Mouse (Mus musculus): ENCODE data around the gene Rffl. TPM values are rescaled to one million over a fixed set of nuclear protein-coding genes. Genes with fewer than 3 reads are reported as not detected.

Rffl gene
- polyA plus RNA-seq, 2 experiments, result 8.3 to 11.3 TPM

- Histone ChIP-seq H3K4me2 (replicated peaks; ENCODE audit: low read depth, low read length, severe bottlenecking) (no peak overlapping the region), H3K36me3 (ENCODE audit: control insufficient read depth, insufficient read depth, low read length) (no peaks in the 10 kb centered on the region), H3K9ac (ENCODE audit: low read depth, low read length, severe bottlenecking) (no peak overlapping the region), H3K9me3 (ENCODE audit: control insufficient read depth, low read length) (no peaks in the 10 kb centered on the region), H3K4me3 (replicated peaks; ENCODE audit: low read length) (no peak overlapping the region), H3K4me1 (ENCODE audit: control insufficient read depth, insufficient read depth, low read length) (peaks cover 6% of the 10 kb centered on the region), H3K27ac (replicated peaks; ENCODE audit: low read depth, low read length) (no peak overlapping the region), H3K27me3 (ENCODE audit: control insufficient read depth, insufficient read depth, low read length) (no peaks in the 10 kb centered on the region)
- 78% methylated on average over 5 of the region's 5 CpGs for WGBS
- no peak for TF ChIP-seq POLR2A (IDR thresholded peaks at IDR 0.05; ENCODE audit: borderline replicate concordance, extremely low read depth, insufficient read depth, insufficient read length)
- no peak for DNase-seq (ENCODE audit: low spot score)
- ATAC-seq (ENCODE audit: low FRiP score, low read depth), result no peak
These were observed 3.9 kb upstream of the Rffl start for GRCm38 (mm10) chr11:82874924-82875323.

- no peak for TF ChIP-seq POLR2A (IDR thresholded peaks at IDR 0.05; ENCODE audit: borderline replicate concordance, extremely low read depth, insufficient read depth, insufficient read length)
- Histone ChIP-seq H3K4me2 (replicated peaks; ENCODE audit: low read depth, low read length, severe bottlenecking) (peak overlapping the region; percentile 77), H3K9ac (ENCODE audit: low read depth, low read length, severe bottlenecking) (peak overlapping the region; percentile 70), H3K4me3 (replicated peaks; ENCODE audit: low read length) (peak overlapping the region; percentile 78), H3K36me3 (ENCODE audit: control insufficient read depth, insufficient read depth, low read length) (no peaks in the 10 kb centered on the region), H3K27ac (replicated peaks; ENCODE audit: low read depth, low read length) (peak overlapping the region; percentile 19; the same call in 1 of the 2 replicates), H3K27me3 (ENCODE audit: control insufficient read depth, insufficient read depth, low read length) (no peaks in the 10 kb centered on the region), H3K4me1 (ENCODE audit: control insufficient read depth, insufficient read depth, low read length) (peaks cover 7% of the 10 kb centered on the region), H3K9me3 (ENCODE audit: control insufficient read depth, low read length) (no peaks in the 10 kb centered on the region)
- DNase-seq (ENCODE audit: low spot score), result no peak
- ATAC-seq (ENCODE audit: low FRiP score, low read depth), result peak; percentile 48
- WGBS, result 3% methylated on average over 30 of the region's 36 CpGs
These were observed 608 bp downstream of the Rffl start for GRCm38 (mm10) chr11:82870173-82871030.

GRCm38 (mm10) chr11:82869506-82870172, 1.4 kb downstream of the Rffl start:
- H3K9ac ChIP-seq (ENCODE audit: low read depth, low read length, severe bottlenecking), result no peak overlapping the region

GRCm38 (mm10) chr11:82867956-82868355, 3.1 kb downstream of the Rffl start:
- Histone ChIP-seq H3K9me3 (ENCODE audit: control insufficient read depth, low read length) (no peaks in the 10 kb centered on the region), H3K4me1 (ENCODE audit: control insufficient read depth, insufficient read depth, low read length) (peaks cover 8% of the 10 kb centered on the region), H3K4me3 (replicated peaks; ENCODE audit: low read length) (no peak overlapping the region), H3K27ac (replicated peaks; ENCODE audit: low read depth, low read length) (no peak overlapping the region), H3K27me3 (ENCODE audit: control insufficient read depth, insufficient read depth, low read length) (no peaks in the 10 kb centered on the region), H3K9ac (ENCODE audit: low read depth, low read length, severe bottlenecking) (no peak overlapping the region), H3K4me2 (replicated peaks; ENCODE audit: low read depth, low read length, severe bottlenecking) (no peak overlapping the region), H3K36me3 (ENCODE audit: control insufficient read depth, insufficient read depth, low read length) (no peaks in the 10 kb centered on the region)
- DNase-seq (ENCODE audit: low spot score) (no peak), ATAC-seq (ENCODE audit: low FRiP score, low read depth) (no peak)
- no peak for TF ChIP-seq POLR2A (IDR thresholded peaks at IDR 0.05; ENCODE audit: borderline replicate concordance, extremely low read depth, insufficient read depth, insufficient read length)
- WGBS, result 66% methylated on average over 5 of the region's 5 CpGs

More at GRCm38 (mm10) chr11:82869506-82870172, 1.4 kb downstream of the Rffl start:
- Histone ChIP-seq H3K36me3 (ENCODE audit: control insufficient read depth, insufficient read depth, low read length) (no peaks in the 10 kb centered on the region), H3K4me1 (ENCODE audit: control insufficient read depth, insufficient read depth, low read length) (peaks cover 7% of the 10 kb centered on the region), H3K27ac (replicated peaks; ENCODE audit: low read depth, low read length) (no peak overlapping the region), H3K9me3 (ENCODE audit: control insufficient read depth, low read length) (no peaks in the 10 kb centered on the region), H3K4me3 (replicated peaks; ENCODE audit: low read length) (peak overlapping the region; percentile 78), H3K27me3 (ENCODE audit: control insufficient read depth, insufficient read depth, low read length) (no peaks in the 10 kb centered on the region), H3K4me2 (replicated peaks; ENCODE audit: low read depth, low read length, severe bottlenecking) (peak overlapping the region; percentile 77)
- 65% methylated on average over 9 of the region's 9 CpGs for WGBS
- no peak for TF ChIP-seq POLR2A (IDR thresholded peaks at IDR 0.05; ENCODE audit: borderline replicate concordance, extremely low read depth, insufficient read depth, insufficient read length)
- no peak for DNase-seq (ENCODE audit: low spot score)
- no peak for ATAC-seq (ENCODE audit: low FRiP score, low read depth)

- Histone ChIP-seq H3K4me2 (replicated peaks; ENCODE audit: low read depth, low read length, severe bottlenecking) (no peak overlapping the region), H3K27ac (replicated peaks; ENCODE audit: low read depth, low read length) (no peak overlapping the region), H3K9me3 (ENCODE audit: control insufficient read depth, low read length) (no peaks in the 10 kb centered on the region), H3K4me3 (replicated peaks; ENCODE audit: low read length) (no peak overlapping the region), H3K4me1 (ENCODE audit: control insufficient read depth, insufficient read depth, low read length) (peaks cover 10% of the 10 kb centered on the region), H3K36me3 (ENCODE audit: control insufficient read depth, insufficient read depth, low read length) (no peaks in the 10 kb centered on the region), H3K9ac (ENCODE audit: low read depth, low read length, severe bottlenecking) (no peak overlapping the region), H3K27me3 (ENCODE audit: control insufficient read depth, insufficient read depth, low read length) (no peaks in the 10 kb centered on the region)
- 29% methylated on average over 7 of the region's 7 CpGs for WGBS
- no peak for TF ChIP-seq POLR2A (IDR thresholded peaks at IDR 0.05; ENCODE audit: borderline replicate concordance, extremely low read depth, insufficient read depth, insufficient read length)
- ATAC-seq (ENCODE audit: low FRiP score, low read depth), result no peak
- no peak for DNase-seq (ENCODE audit: low spot score)
These were observed 4.0 kb downstream of the Rffl start for GRCm38 (mm10) chr11:82866850-82867564.
